Mouse (Mus musculus) heart, postnatal 0 days (tissue): Measurements from ENCODE around the gene Cyp2d10. TPM values are rescaled to one million over a fixed set of nuclear protein-coding genes. Genes with fewer than 3 reads are reported as not detected.
A peak's percentile ranks its signal among the peaks of the same experiment; 100 is the strongest.
"Not testable (repeated sequence)": the region's sequence is repeated elsewhere in the genome, so short reads cannot be mapped to it uniquely, and the experiment has no call there.

Experiments
- ATAC-seq: fragments of 200-750 bp; cut with Nextera tagmentation; 2 replicates; pipeline ENCODE4 v1.8.0; 2017; ENCODE audit warnings: low read depth, moderate number of reproducible peaks, moderate library complexity; ENCODE audit not compliant: insufficient read depth
- DNase-seq: peaks from one replicate; pipeline ENCODE4 v3.0.0-alpha.2; 2016; ENCODE audit warnings: low spot score
- H3K27ac ChIP-seq: fragments of 300-500 bp; sonication (generic); 2 replicates; pipeline ENCODE4 v1.5.1; 2014; ENCODE audit warnings: low read depth, mild to moderate bottlenecking
- H3K27me3 ChIP-seq: fragments of 300-500 bp; sonication (generic); 2 replicates; pipeline ENCODE4 v1.6.1; 2014; ENCODE audit warnings: low read length, mixed read lengths; ENCODE audit not compliant: control insufficient read depth, insufficient read depth
- H3K36me3 ChIP-seq: fragments of 300-500 bp; sonication (generic); replicated peaks from 2 replicates; pipeline ENCODE4 v1.6.1; 2014; ENCODE audit warnings: low read length, mixed read lengths; ENCODE audit not compliant: control insufficient read depth, insufficient read depth
- H3K4me1 ChIP-seq: fragments of 300-500 bp; sonication (generic); 2 replicates; pipeline ENCODE4 v1.6.1; 2014; ENCODE audit warnings: antibody characterized with exemption; ENCODE audit not compliant: control insufficient read depth, insufficient read depth
- H3K4me2 ChIP-seq: fragments of 300-500 bp; sonication (generic); 2 replicates; pipeline ENCODE4 v1.6.1; 2014; ENCODE audit warnings: low read depth, mild to moderate bottlenecking, low read length, moderate library complexity
- H3K4me3 ChIP-seq: fragments of 300-500 bp; sonication (generic); 2 replicates; pipeline ENCODE4 v1.5.1; 2014; ENCODE audit warnings: low read depth, low read length
- H3K9ac ChIP-seq: fragments of 300-500 bp; sonication (generic); replicated peaks from 2 replicates; pipeline ENCODE4 v1.6.1; 2014; ENCODE audit warnings: low read depth, low read length, mixed read lengths
- H3K9me3 ChIP-seq: fragments of 300-500 bp; sonication (generic); replicated peaks from 2 replicates; pipeline ENCODE4 v1.6.1; 2016; ENCODE audit warnings: low read length; ENCODE audit not compliant: control insufficient read depth
- CTCF ChIP-seq: IDR thresholded peaks from 2 replicates; pipeline ENCODE4 v1.5.1; 2016; ENCODE audit warnings: antibody characterized with exemption, control low read depth, low read depth
- EP300 ChIP-seq: IDR thresholded peaks from 2 replicates; pipeline ENCODE4 v1.6.1; 2016; ENCODE audit warnings: antibody characterized with exemption, low read depth
- WGBS: fragments of 180-500 bp; shearing (Covaris S2); extraction: QIAGEN DNeasy Blood & Tissue Kit; methylation state at CpG from one replicate; pipeline ENCODE4 v1.1.7; 2014; 5-methylcytosine and 5-hydroxymethylcytosine counted together
- polyA plus RNA-seq: library from polyadenylated mRNA; unstranded; fragments of >200 nt; fragmentation: Nextera tagmentation; extraction: Ambion mirVana; gene quantifications from 2 replicates; pipeline ENCODE4 v1.2.1, GENCODE M21; 2015
- total RNA-seq: library from RNA; depleted of rRNA; stranded (reverse); fragments of >200 nt; gene quantifications from 2 replicates; pipeline ENCODE4 v1.2.3, GENCODE M21; 2014; ENCODE audit warnings: low replicate concordance

Cyp2d10 gene
- total and polyA plus RNA-seq, 2 experiments from 2014 or later = not detected

DNA sequence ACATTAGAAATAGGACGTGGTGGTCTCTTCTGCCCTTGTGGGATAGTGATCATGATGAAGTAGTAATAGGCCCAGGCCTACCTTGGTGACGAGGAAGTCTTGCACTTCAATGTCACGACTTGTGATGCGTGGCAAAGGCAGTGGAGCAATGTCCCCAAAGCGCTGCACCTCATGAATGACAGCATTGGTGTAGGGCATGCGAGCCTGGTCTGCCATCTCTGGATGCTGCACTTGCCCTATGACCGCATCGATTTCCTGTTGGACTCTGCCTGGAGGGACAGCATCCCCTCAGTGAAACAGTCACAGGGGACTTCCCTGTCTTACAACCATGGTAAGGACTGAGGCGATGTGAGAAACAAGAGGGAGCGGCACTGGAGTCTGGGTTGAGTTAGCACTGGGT, 17.1 kb downstream of the Cyp2d10 start:
- not testable (repeated sequence) for H3K27ac ChIP-seq, H3K27me3 ChIP-seq, H3K4me3 ChIP-seq, H3K4me1 ChIP-seq, DNase-seq, H3K9ac ChIP-seq, H3K4me2 ChIP-seq, H3K36me3 ChIP-seq, H3K9me3 ChIP-seq, ATAC-seq
- 87% methylated on average over 10 of the region's 10 CpGs for WGBS

DNA sequence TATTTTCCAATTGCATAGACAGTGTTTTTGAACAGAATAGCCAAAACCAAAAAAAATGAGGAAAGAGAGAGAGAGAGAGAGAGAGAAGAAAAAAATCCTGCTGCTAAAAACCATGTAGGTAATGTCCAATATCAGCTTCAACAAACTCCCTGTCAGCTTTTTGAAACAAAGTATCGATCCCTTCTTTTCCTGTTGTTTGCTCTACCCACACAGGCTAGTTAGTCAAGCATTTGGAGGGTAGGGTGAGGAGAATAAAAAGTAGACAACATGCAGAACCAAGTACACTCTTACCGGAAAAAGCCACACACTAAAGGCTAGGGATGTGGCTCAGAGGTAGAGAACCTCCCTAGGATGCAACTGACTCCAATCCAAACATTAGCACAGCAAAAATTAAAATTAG, 21.3 kb downstream of the Cyp2d10 start:
- H3K9ac ChIP-seq = no peak overlapping the region
- DNase-seq (no peak), ATAC-seq (no peak)
- TF ChIP-seq CTCF (no peak), EP300 (no peak)
- H3K36me3 ChIP-seq = no peaks in the 10 kb centered on the region
- peaks cover 6% of the 10 kb centered on the region; the same call in 1 of the 2 replicates for H3K4me1 ChIP-seq
- no peak overlapping the region for H3K4me2 ChIP-seq
- H3K9me3 ChIP-seq = no peaks in the 10 kb centered on the region
- 82% methylated on average over 2 of the region's 2 CpGs for WGBS
- H3K4me3 ChIP-seq = no peak overlapping the region
- H3K27me3 ChIP-seq = no peaks in the 10 kb centered on the region
- H3K27ac ChIP-seq = no peak overlapping the region

DNA sequence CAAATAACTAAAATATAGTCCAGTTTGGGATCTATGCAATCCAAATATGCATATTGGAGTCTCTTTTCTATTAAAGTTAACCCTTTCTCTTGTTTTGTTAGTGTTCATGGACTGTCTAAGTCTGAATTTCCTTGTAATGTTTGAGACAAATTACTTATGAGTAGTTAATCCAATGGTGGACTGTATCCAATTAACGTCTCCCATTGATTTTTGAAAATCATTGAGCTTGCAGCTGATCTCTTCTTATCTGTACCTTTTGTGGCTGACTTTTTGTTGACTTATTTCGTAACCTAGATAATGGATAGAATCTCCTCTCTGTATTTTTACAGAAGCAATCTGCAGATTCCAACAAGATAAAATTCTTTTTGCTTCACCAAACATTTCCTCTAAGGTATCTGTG, 24.6 kb downstream of the Cyp2d10 start:
- DNase-seq (no peak), ATAC-seq (no peak)
- TF ChIP-seq CTCF = no peak
- TF ChIP-seq EP300 = no peak
- no peak overlapping the region for H3K9ac ChIP-seq
- H3K4me2 ChIP-seq = no peak overlapping the region
- H3K36me3 ChIP-seq = no peaks in the 10 kb centered on the region
- H3K4me3 ChIP-seq = no peak overlapping the region
- no peak overlapping the region for H3K27ac ChIP-seq
- 92% methylated on average over 2 of the region's 2 CpGs for whole genome bisulfite sequencing
- no peaks in the 10 kb centered on the region for H3K9me3 ChIP-seq
- H3K4me1 ChIP-seq = peaks cover 23% of the 10 kb centered on the region
- H3K27me3 ChIP-seq = no peaks in the 10 kb centered on the region

DNA sequence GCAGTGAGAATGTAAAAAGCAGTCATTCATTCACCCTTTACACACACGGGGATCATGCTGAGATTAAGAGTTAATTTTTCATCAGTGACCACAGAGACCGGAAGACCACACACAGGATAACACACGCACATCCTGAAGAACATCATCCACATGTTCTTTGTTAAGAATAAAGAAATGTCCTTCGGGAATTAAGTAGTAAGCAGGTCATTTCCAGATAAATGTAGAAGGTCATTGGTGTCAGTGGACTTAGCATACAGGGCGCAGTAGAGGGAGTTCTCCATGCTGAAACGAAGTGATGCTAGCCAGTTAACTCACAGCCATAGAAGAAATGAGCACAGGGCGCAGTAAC, 26.3 kb downstream of the Cyp2d10 start:
- no peaks in the 10 kb centered on the region for H3K27me3 ChIP-seq
- H3K4me1 ChIP-seq = peaks cover 35% of the 10 kb centered on the region
- no peaks in the 10 kb centered on the region for H3K36me3 ChIP-seq
- H3K27ac ChIP-seq = peak overlapping the region; percentile 93
- peak overlapping the region; percentile 80 for H3K4me2 ChIP-seq
- peak overlapping the region; percentile 58 for H3K4me3 ChIP-seq
- no peaks in the 10 kb centered on the region for H3K9me3 ChIP-seq
- H3K9ac ChIP-seq = peak overlapping the region; percentile 40; the same call in 1 of the 2 replicates
- TF ChIP-seq CTCF = no peak
- TF ChIP-seq EP300 = peak; percentile 73
- DNase-seq (peak; percentile 64), ATAC-seq (peak; percentile 39)
- WGBS = 26% methylated on average over 7 of the region's 7 CpGs

DNA sequence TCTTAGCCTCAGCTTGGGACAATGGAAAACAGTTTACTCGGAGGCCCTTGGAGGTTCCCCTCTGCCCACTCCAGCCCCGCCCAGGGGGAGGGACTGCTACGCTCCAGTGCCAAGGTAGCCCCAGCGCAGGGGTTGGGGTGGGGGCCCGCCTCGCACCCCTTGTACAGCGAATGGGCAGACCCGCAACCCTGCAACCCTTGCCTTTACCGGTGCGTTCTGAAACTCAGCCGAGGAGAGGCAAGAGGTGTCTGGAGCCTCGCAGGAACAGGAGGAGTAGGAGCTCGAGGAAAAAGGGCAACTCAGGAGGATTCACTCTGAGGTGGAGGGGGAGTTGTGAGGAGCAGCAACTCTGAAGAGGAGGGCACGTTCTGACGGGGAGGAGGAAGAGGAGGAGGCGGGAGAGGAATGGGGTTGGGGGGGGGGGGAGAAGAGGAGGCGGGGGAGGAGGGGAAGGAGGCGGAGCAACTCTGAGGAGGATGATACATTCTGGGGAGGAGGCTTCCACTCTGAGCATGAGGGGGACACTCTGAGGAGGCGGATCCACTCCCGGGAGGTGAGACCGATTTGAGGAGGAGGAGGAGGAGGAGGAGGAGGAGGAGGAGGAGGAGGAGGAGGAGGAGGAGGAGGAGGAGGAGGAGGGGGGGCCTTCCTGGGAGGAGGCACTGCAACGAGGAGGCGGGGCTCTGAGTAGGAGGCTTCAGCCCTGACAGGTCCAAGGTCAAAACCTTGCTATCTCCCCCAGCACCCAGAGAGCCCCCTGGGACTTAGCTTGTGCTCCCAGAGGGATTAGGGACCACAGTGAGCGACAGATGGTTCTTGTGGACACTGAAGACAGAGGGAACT, 26.9 kb downstream of the Cyp2d10 start, which contains the start of gene Cyp2d22:
Cyp2d22 (minus strand) TSS at position 390 of the 843 bp plus-strand sequence.
- 3% methylated on average over 18 of the region's 24 CpGs for WGBS
- Histone ChIP-seq H3K4me3 (peak within 1 kb of the TSS; percentile 58), H3K9me3 (no peaks in the 10 kb centered on the region), H3K36me3 (0 out of 2 replicates have a peak, but pooled peaks cover 2% of the 10 kb centered on the region), H3K9ac (peak within 1 kb of the TSS; percentile 57), H3K4me1 (peaks cover 35% of the 10 kb centered on the region), H3K4me2 (peak within 1 kb of the TSS; percentile 80), H3K27ac (peak within 1 kb of the TSS; percentile 93), H3K27me3 (no peaks in the 10 kb centered on the region)
- DNase-seq (peak; percentile 65), ATAC-seq (peak; percentile 68)
- TF ChIP-seq EP300 (no peak), CTCF (no peak)

DNA sequence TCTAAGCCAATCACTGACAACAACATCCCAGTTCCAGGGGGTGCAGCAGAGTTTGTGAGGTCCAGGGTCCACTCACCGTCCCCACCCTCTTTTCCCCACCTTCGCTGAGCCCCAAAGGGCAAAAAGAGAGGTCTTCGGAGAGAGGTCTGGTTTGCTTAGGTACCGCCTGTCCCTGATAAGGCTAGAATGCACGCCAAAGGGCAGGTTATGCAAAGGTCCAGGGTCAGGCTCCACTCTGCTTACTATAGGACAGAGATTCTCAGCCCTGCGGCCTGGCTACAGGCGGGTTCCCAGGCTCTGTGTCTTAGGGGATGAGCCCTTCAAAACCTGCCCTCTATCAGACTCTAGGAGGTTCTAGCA, 27.5 kb downstream of the Cyp2d10 start:
- Histone ChIP-seq H3K4me2 (peak overlapping the region; percentile 80), H3K27me3 (no peaks in the 10 kb centered on the region), H3K4me1 (peaks cover 35% of the 10 kb centered on the region), H3K9me3 (no peaks in the 10 kb centered on the region), H3K36me3 (peaks cover 8% of the 10 kb centered on the region; the same call in 1 of the 2 replicates), H3K27ac (peak overlapping the region; percentile 93), H3K9ac (peak overlapping the region; percentile 57), H3K4me3 (peak overlapping the region; percentile 58)
- ATAC-seq (no peak; the same call in 1 of the 2 replicates), DNase-seq (no peak)
- no peak for TF ChIP-seq EP300
- TF ChIP-seq CTCF = no peak
- WGBS = 25% methylated on average over 7 of the region's 7 CpGs
